Mouse (Mus musculus) CD8-positive naive resting alpha-beta T cell, adult 2 months (primary cell): Measurements from ENCODE around the gene Tspan4.

Source experiments
- DNase-seq, 2 experiments: peaks; one replicate each; pipeline ENCODE4 v3.0.0; 2022; ENCODE audit warnings: low read depth in 2 of 2, low spot score in 2 of 2

Tspan4 gene

DNA sequence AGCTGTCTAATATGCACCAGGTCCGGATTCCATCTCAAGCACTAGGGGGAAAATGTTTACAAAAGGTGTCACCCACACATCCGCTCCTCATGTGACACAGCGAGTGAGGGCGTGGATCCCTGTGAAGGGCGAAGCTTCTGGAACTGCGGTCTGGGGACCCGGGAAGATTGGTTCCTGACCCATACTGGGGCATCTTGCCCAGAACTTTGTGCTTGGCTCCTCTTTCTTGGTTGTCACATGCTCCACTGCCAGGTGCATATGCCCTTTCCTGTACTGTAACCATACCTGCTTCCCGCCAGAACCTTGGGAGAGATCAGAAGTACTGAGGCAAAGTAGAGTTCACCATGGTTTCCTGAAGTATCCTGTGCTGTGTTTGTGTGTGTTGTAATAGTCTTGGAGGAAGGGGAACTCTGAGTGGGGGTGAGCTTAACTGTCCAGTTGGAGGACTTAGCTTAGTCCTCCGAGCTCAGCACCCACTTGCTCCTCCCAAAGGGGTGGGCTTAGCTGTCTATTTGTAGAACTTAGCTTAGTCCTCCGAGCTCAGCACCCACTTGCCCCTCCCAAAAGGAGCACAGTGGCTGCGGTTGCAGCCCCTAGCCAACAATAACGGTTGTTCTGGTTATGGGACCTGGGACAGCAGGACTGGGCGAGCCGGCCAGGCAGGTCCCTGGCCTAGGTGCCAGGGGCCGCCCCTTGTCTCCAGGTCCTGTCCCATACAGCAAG lies 14.5 kb upstream of the Tspan4 start, which contains the start of gene Cracr2b:
Cracr2b (plus strand) TSS at position 704 of the 723 bp plus-strand sequence.
- no peak for DNase-seq

DNA sequence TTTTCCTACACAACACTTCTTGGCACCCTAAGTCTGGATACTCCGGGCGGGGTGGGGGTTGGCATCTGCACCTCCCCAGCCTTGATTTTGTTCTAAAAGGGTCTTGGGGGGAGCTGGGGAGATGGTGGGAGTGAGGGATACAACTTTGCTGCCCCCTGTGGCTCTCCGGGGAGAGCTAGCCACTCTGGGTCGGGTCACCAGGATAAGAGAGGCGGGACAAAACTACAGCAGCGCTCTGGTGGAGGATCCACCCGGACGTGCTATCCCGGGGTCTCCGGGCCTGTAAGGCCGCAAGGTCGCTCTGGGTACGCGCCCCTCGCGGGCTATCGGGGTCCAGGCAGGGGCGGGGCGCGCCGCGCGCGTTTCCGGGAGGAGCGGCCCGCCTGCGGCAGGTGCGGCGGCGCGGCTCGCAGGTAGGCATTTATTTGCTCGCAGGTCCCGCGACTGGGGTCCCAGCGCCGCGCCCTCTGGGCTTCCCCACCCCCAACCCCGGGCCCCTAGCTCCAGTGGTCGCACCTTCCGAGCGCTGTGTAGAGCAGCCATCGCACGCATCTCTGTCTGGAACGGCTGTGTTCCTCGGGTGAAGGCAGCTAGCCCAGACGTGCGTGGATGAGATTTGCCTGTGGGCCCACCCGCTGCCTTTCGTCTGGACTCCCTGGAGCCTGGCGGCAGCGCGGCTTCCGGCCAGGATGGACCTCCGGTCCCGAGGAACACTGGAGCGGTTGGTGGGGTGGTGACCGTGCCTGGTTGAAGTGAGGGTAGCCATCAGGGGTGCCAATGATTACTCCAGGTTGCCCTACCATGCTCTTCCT lies 13.3 kb upstream of the Tspan4 start:
- DNase-seq = no peak

- DNase-seq = no peak
Observed at GRCm38 (mm10) chr7:141462333-141462821, 12.7 kb upstream of the Tspan4 start.

DNA sequence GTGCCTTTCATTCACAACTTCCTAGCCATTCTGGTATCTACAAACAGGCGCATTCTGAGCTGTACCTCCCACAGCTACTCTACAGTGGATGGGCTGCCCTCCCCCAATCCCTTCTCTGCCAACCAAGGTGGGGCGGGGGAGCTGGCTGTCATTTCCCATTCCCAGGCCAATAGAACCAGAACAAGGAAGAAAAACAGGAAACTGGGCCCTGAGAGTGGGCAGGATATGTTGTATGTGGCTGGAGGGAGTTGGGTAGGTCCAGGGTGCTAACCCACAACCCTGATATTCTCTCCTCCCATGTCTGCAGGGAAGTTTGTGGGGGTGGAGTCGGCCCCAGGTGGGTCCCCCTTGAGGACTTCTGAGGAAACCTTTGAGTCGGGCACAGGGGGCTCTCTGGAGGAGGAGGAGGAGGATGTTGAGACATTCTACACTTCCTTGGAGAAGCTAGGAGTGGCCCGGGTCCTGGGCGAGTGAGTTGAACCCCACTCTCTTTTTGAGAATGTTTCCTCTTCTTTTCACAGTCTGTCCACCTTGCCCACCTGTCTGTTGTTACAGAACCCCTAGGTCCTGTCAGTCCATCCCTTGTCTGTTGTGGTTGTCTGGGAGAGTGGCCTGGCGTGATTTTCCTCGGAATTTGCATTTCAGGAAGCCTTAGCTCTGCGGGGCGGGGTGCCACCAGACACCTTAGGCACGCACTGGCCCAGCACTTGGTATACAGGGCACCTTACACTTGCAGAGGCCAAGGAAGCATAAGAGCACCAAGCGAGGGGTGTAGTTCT lies 11.0 kb upstream of the Tspan4 start:
- no peak for DNase-seq

GRCm38 (mm10) chr7:141464603-141465201 lies 10.3 kb upstream of the Tspan4 start:
- no peak for DNase-seq

GRCm38 (mm10) chr7:141465388-141466044 lies 9.5 kb upstream of the Tspan4 start:
- no peak for DNase-seq

DNA sequence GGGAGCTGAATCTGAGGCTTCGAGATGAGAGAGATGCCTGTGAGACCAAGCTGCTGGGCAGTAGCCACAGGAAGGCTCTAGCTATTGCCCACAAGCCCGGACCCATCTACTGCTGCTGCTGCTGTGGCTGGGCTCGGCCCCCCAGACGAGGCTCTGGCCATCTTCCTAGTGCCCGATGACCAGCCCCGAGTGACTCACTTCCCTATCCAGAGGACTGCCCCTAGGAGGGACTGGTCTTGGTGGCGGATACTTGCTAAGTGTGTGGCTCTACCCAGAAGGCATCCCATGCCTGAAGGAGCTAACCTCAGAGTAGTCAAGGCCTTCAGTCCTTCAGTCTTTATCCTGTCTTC lies 9.0 kb upstream of the Tspan4 start:
- DNase-seq = no peak

- no peak for DNase-seq
Observed at GRCm38 (mm10) chr7:141466607-141467148, 8.4 kb upstream of the Tspan4 start.

- no peak for DNase-seq
Observed at GRCm38 (mm10) chr7:141467230-141468030, 7.6 kb upstream of the Tspan4 start, which contains the start of gene Cd151. Gene Cd151 (plus strand): TSS chr7:141467392.

DNA sequence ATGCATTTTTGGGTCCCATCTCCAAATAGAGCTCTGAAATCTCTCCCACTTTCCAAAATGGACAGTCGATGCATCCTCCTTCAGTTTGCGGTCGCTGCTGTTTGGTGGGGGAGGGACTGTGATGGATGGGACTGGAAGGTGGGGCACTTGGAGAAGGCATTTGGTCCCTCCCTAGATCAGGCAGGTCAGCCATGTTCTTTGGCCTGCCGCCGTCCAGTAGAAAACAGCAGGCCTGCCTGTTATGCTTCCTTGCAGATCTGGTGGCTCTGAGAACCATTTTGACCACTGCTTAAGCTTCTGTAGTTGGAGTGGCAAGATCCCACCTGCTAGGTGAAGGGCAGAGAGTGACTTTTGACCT lies 6.9 kb upstream of the Tspan4 start:
- DNase-seq = no peak

GRCm38 (mm10) chr7:141468522-141469211 lies 6.4 kb upstream of the Tspan4 start:
- no peak for DNase-seq

DNA sequence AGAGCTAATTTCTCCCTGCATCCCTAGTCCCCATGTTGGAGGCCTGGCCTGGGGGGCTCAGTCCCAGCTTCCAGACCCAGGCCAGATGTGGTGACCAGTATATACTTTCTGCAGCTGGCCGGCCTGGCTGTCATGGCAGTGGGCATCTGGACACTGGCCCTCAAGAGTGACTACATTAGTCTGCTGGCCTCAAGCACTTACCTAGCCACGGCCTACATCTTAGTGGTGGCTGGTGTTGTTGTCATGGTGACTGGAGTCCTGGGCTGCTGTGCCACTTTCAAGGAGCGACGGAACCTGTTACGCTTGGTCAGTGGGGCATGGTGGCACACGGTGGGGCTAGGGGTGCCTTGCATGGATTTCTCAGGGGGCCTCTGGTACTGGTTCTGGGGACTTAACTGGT lies 5.7 kb upstream of the Tspan4 start:
- DNase-seq = no peak

DNA sequence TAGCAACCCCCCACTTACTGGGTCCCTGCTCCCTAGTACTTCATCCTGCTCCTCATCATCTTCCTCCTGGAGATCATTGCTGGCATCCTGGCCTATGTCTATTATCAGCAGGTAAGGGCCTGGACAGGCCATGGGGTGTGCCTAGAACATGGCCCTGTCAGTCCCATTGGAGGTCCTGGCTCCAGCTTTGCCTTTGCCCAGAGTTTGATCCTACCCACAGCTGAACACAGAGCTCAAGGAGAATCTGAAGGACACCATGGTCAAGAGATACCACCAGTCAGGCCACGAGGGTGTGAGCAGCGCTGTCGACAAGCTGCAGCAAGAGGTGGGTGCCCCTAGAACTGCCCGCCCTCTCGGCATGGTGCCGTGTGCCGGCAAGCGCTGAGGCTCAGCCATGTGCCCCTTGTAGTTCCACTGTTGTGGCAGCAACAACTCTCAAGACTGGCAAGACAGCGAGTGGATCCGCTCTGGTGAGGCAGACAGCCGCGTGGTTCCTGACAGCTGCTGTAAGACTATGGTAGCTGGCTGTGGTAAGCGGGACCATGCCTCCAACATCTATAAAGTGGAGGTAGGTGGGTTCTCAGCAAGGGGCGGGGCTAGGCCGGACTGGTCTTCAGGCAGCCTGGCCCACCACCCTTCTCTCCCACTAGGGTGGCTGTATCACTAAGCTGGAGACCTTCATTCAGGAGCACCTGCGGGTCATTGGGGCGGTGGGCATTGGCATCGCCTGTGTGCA lies 5.0 kb upstream of the Tspan4 start:
- no peak for DNase-seq

GRCm38 (mm10) chr7:141470637-141470944 lies 4.4 kb upstream of the Tspan4 start:
- no peak for DNase-seq

- DNase-seq = no peak
Observed at GRCm38 (mm10) chr7:141471236-141471635, 3.8 kb upstream of the Tspan4 start.

GRCm38 (mm10) chr7:141472226-141472625 lies 2.8 kb upstream of the Tspan4 start:
- no peak for DNase-seq

GRCm38 (mm10) chr7:141472763-141473162 lies 2.3 kb upstream of the Tspan4 start:
- no peak for DNase-seq

- DNase-seq = no peak
Observed at GRCm38 (mm10) chr7:141474160-141474559, 880 bp upstream of the Tspan4 start.

GRCm38 (mm10) chr7:141475805-141476158 lies 742 bp downstream of the Tspan4 start:
- no peak for DNase-seq
